ENCODE assay signal across 9 mouse cellular contexts in genomic region chr16:91962204-91962893, GRCm38 (mm10).
A peak's percentile ranks its signal among the peaks of the same experiment; 100 is the strongest.
DNase-seq lines count a peak whose midpoint lies in the region; ATAC-seq and TF ChIP-seq lines count a peak whose summit lies in the region.
"Had no signal": no experiment of that assay in that cellular context is flagged by ENCODE, and none has a peak within 500 bp of the region (broad histone marks: within the 10 kb centered on the region; RNA-seq: fewer than 3 reads in every experiment).

No protein-coding gene starts in this region.

- peaks cover 41% of the 10 kb centered on the region for H3K4me1 ChIP-seq in megakaryocyte, embryonic 14.5 days
- peaks cover 7% of the 10 kb centered on the region for H3K4me1 ChIP-seq in cortical plate, adult 2 months (ENCODE audit: control insufficient read depth, insufficient read depth, low read length)
- peaks cover 10% of the 10 kb centered on the region for H3K4me1 ChIP-seq in heart, embryonic 12.5 days (replicated peaks)
- H3K4me1 ChIP-seq in kidney, postnatal 0 days (replicated peaks; ENCODE audit: insufficient read depth, low read length), result no peaks in the 10 kb centered on the region

- no peaks in the 10 kb centered on the region for H3K36me3 ChIP-seq in megakaryocyte, embryonic 14.5 days (replicated peaks; ENCODE audit: low read length)
- no peaks in the 10 kb centered on the region for H3K36me3 ChIP-seq in heart, embryonic 12.5 days
- H3K36me3 ChIP-seq in kidney, postnatal 0 days (ENCODE audit: insufficient read depth, low read length), result no peaks in the 10 kb centered on the region
- H3K36me3 ChIP-seq: limb, embryonic 12.5 days had no signal

- DNase-seq in kidney, postnatal 0 days (ENCODE audit: low spot score), result peak; percentile 83
- peak; percentile 46 for DNase-seq in lung, postnatal 10 days
- peak; percentile 35 for DNase-seq in right cerebral cortex, postnatal 4 days

- peak overlapping the region; percentile 78 for H3K27ac ChIP-seq in cortical plate, adult 2 months (ENCODE audit: insufficient read depth, low read length)
- no peak overlapping the region for H3K27ac ChIP-seq in heart, embryonic 12.5 days (ENCODE audit: poor library complexity, severe bottlenecking)
- peak overlapping the region; percentile 74 for H3K27ac ChIP-seq in kidney, postnatal 0 days
- H3K27ac ChIP-seq: limb, embryonic 12.5 days had no signal

- no peak for TF ChIP-seq CTCF in cortical plate, adult 2 months (IDR thresholded peaks at IDR 0.05; ENCODE audit: extremely low read depth, insufficient read depth, low read length)
- no peak for TF ChIP-seq CTCF in kidney, postnatal 0 days (IDR thresholded peaks at IDR 0.05; ENCODE audit: low read depth)

- 19% methylated on average over 9 of the region's 9 CpGs for WGBS in heart, embryonic 12.5 days
- 10% methylated on average over 9 of the region's 9 CpGs for WGBS in kidney, postnatal 0 days

- H3K4me2 ChIP-seq in heart, embryonic 12.5 days, result peak overlapping the region; percentile 42
- peak overlapping the region; percentile 28 for H3K4me2 ChIP-seq in kidney, postnatal 0 days (ENCODE audit: low read length)
- H3K4me2 ChIP-seq: limb, embryonic 12.5 days had no signal

- ATAC-seq in megakaryocyte, adult 5-6 weeks (ENCODE audit: poor library complexity, severe bottlenecking), result no peak
- ATAC-seq in heart, embryonic 12.5 days (ENCODE audit: insufficient number of reproducible peaks, low FRiP score), result peak; percentile 71; the same call in 1 of the 2 replicates
- ATAC-seq in kidney, postnatal 0 days (replicated peaks; ENCODE audit: low FRiP score, low read depth), result peak; percentile 86
- ATAC-seq in megakaryocyte-erythroid progenitor cell, adult 5-6 weeks (replicated peaks; ENCODE audit: low FRiP score, low TSS enrichment, poor library complexity, severe bottlenecking), result no peak

- peaks cover 15% of the 10 kb centered on the region for H3K9me3 ChIP-seq in megakaryocyte, embryonic 14.5 days
- H3K9me3 ChIP-seq in heart, embryonic 12.5 days (replicated peaks), result no peaks in the 10 kb centered on the region
- no peaks in the 10 kb centered on the region for H3K9me3 ChIP-seq in kidney, postnatal 0 days (replicated peaks; ENCODE audit: low read length)

- TF ChIP-seq POLR2A in cortical plate, adult 2 months (IDR thresholded peaks at IDR 0.05; ENCODE audit: extremely low read depth, insufficient read depth, low read length), result no peak

- peaks cover 26% of the 10 kb centered on the region for H3K27me3 ChIP-seq in megakaryocyte, embryonic 14.5 days (replicated peaks)
- H3K27me3 ChIP-seq in heart, embryonic 12.5 days (replicated peaks), result no peaks in the 10 kb centered on the region
- H3K27me3 ChIP-seq in kidney, postnatal 0 days (ENCODE audit: insufficient read depth, low read length), result no peaks in the 10 kb centered on the region
- H3K27me3 ChIP-seq: limb, embryonic 12.5 days had no signal

- H3K4me3 ChIP-seq in megakaryocyte, embryonic 14.5 days (replicated peaks), result peak overlapping the region; percentile 87
- H3K4me3 ChIP-seq in cortical plate, adult 2 months (ENCODE audit: insufficient read depth, low read length), result no peak overlapping the region
- no peak overlapping the region for H3K4me3 ChIP-seq in heart, embryonic 12.5 days
- H3K4me3 ChIP-seq in kidney, postnatal 0 days (replicated peaks; ENCODE audit: low read depth, low read length), result no peak overlapping the region
- H3K4me3 ChIP-seq: limb, embryonic 12.5 days had no signal

- H3K9ac ChIP-seq in heart, embryonic 12.5 days, result no peak overlapping the region
- 0 out of 2 replicates have a peak overlapping the region, but pooled peaks have one; percentile 8 for H3K9ac ChIP-seq in kidney, postnatal 0 days (ENCODE audit: low read depth, low read length)
- H3K9ac ChIP-seq: limb, embryonic 12.5 days had no signal

Comparison
In these comparisons a context has a peak if more than half of its experiments do, and no peak if none do; other contexts are left out.
1. ATAC-seq: peak in heart, embryonic 12.5 days (single experiment) and kidney, postnatal 0 days (single experiment); none in megakaryocyte, adult 5-6 weeks (single experiment) and megakaryocyte-erythroid progenitor cell, adult 5-6 weeks (single experiment).
2. Peak in every context shown above with its lines, with median percentiles within 50 percentile points of each other: DNase-seq.